Mouse (Mus musculus) gastrocnemius, postnatal 4 days (tissue): ENCODE results near the gene 4921536K21Rik. TPM values are rescaled to one million over a fixed set of nuclear protein-coding genes. Genes with fewer than 3 reads are reported as not detected.
A peak's percentile ranks its signal among the peaks of the same experiment; 100 is the strongest.
"Not testable (repeated sequence)": the region's sequence is repeated elsewhere in the genome, so short reads cannot be mapped to it uniquely, and the experiment has no call there.

Experiments used
- DNase-seq, 2 experiments: peaks; one replicate each; pipeline ENCODE4 v3.0.0; 2021 to 2022; ENCODE audit warnings: low spot score in 2 of 2, mixed read lengths in 2 of 2
- total RNA-seq, 2 experiments: library from RNA; stranded (reverse); gene quantifications; 2 replicates each; pipeline ENCODE4 v1.2.3; 2021

4921536K21Rik gene
- total RNA-seq, 2 experiments from 2014 or later, result 0.17 to 0.21 TPM

GRCm38 (mm10) chr11:3911440-3911839 lies 16.5 kb upstream of the 4921536K21Rik start:
- DNase-seq, result not testable (repeated sequence)

GRCm38 (mm10) chr11:3910513-3911310 lies 15.8 kb upstream of the 4921536K21Rik start:
- DNase-seq, result no peak

- DNase-seq, result no peak
These were observed 14.3 kb upstream of the 4921536K21Rik start for GRCm38 (mm10) chr11:3909236-3909635.

- no peak for DNase-seq
These were observed 10.5 kb upstream of the 4921536K21Rik start for GRCm38 (mm10) chr11:3905446-3905845.

- DNase-seq, result no peak
These were observed 9.8 kb upstream of the 4921536K21Rik start for GRCm38 (mm10) chr11:3904673-3905072.

- peak in 1 of 2 experiments; percentile 57 for DNase-seq
These were observed 8.1 kb upstream of the 4921536K21Rik start for GRCm38 (mm10) chr11:3903046-3903445.

- no peak for DNase-seq
These were observed 7.6 kb upstream of the 4921536K21Rik start for GRCm38 (mm10) chr11:3902516-3902915.

- DNase-seq, result no peak
These were observed 5.4 kb upstream of the 4921536K21Rik start for GRCm38 (mm10) chr11:3900296-3900695.

GRCm38 (mm10) chr11:3895933-3896332 lies 1.0 kb upstream of the 4921536K21Rik start:
- no peak for DNase-seq

- DNase-seq, result no peak
These were observed 560 bp upstream of the 4921536K21Rik start for GRCm38 (mm10) chr11:3895458-3895857.

- DNase-seq, result no peak
These were observed 928 bp downstream of the 4921536K21Rik start for GRCm38 (mm10) chr11:3893970-3894369.

GRCm38 (mm10) chr11:3887331-3887730 lies 7.6 kb downstream of the 4921536K21Rik start:
- DNase-seq, result no peak

GRCm38 (mm10) chr11:3883711-3884110 lies 11.2 kb downstream of the 4921536K21Rik start:
- no peak for DNase-seq

GRCm38 (mm10) chr11:3879836-3880235 lies 15.1 kb downstream of the 4921536K21Rik start:
- DNase-seq, result peak; percentile 46 to 59

GRCm38 (mm10) chr11:3878660-3879059 lies 16.2 kb downstream of the 4921536K21Rik start:
- no peak for DNase-seq

- no peak for DNase-seq
These were observed 18.5 kb downstream of the 4921536K21Rik start for GRCm38 (mm10) chr11:3876419-3876818.

GRCm38 (mm10) chr11:3864343-3864742 lies 30.6 kb downstream of the 4921536K21Rik start:
- no peak for DNase-seq

- DNase-seq, result peak; percentile 49 to 66
These were observed 31.3 kb downstream of the 4921536K21Rik start, which contains the start of gene Osbp2 for GRCm38 (mm10) chr11:3863454-3864112. TSS of gene Osbp2 (minus strand) at chr11:3863903.

- DNase-seq, result no peak
These were observed 32.0 kb downstream of the 4921536K21Rik start for GRCm38 (mm10) chr11:3862661-3863453.

- no peak for DNase-seq
These were observed 34.5 kb downstream of the 4921536K21Rik start for GRCm38 (mm10) chr11:3860361-3860760.

- no peak for DNase-seq
These were observed 35.1 kb downstream of the 4921536K21Rik start for GRCm38 (mm10) chr11:3859778-3860177.
